Mouse (Mus musculus) kidney, adult 2 months (tissue): ENCODE measurements at regions not wholly inside any gene's neighbourhood (a gene's known extent, or its start where the extent isn't known, plus 50 kb on each side); places are given as distances from the start of the nearest gene placed in this dataset.

Experiments used
- CTCF ChIP-seq: fragments of 200-500 bp; conservative IDR thresholded peaks from 2 replicates; pipeline ENCODE4 v1.5.1; 2011; ENCODE audit warnings: low read depth, mild to moderate bottlenecking, control low read depth, low read length, moderate library complexity, mixed read lengths; ENCODE audit not compliant: insufficient read depth, insufficient read length
- POLR2A ChIP-seq: fragments of 200-500 bp; IDR thresholded peaks from one replicate; pipeline ENCODE4 v1.6.1; 2011; ENCODE audit warnings: low read depth, low read length, control low read depth

DNA sequence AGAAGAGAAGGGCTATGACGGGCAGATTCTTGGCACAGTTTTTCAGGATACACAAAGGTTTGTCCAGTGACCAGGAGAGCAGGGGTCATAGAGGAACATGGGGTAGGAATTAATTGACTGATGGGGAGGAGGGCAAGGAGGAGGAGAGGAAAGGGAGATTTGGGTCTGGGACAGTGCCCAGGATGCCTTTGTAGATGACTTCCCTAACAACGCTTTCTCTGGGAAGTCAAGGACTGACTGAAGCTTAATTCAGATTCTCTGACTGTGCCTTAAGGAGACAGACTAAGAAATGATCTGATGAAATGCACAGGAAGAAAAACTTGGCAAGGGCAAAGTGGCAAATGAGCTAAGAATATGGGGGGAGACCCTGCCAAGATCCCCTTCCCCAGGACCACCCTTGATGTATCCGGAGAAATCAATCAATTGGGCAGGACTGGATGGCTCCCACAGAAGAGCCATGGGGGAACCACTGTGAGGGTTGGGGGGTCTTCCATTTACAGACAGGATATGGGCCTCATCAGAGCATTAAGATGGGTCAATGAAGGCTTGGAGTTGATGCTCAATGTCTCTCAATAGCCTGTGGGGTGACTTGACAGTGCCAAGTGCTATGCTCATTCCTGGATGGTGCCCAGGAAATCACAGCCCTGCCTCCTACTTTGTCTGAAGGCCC, 227.6 kb upstream of the Tnc start:
- TF ChIP-seq CTCF = no peak
- TF ChIP-seq POLR2A = no peak
